Mouse (Mus musculus): ENCODE results near the gene Fos.

- no peak for TF ChIP-seq CTCF (IDR thresholded peaks at IDR 0.05; ENCODE audit: low read depth)
- peak; percentile 97 for TF ChIP-seq EP300 (IDR thresholded peaks at IDR 0.05; ENCODE audit: low read depth)
These were observed 37.6 kb upstream of the Fos start for GRCm38 (mm10) chr12:85436021-85436621.
